Mouse (Mus musculus) cerebellum, adult 9-11 months (tissue): ENCODE data around the gene Gm21870.
"Not testable (repeated sequence)": the region's sequence is repeated elsewhere in the genome, so short reads cannot be mapped to it uniquely, and the experiment has no call there.

Source experiments
- DNase-seq: peaks from one replicate; pipeline ENCODE4 v3.0.0; 2022

Gene Gm21870

DNA sequence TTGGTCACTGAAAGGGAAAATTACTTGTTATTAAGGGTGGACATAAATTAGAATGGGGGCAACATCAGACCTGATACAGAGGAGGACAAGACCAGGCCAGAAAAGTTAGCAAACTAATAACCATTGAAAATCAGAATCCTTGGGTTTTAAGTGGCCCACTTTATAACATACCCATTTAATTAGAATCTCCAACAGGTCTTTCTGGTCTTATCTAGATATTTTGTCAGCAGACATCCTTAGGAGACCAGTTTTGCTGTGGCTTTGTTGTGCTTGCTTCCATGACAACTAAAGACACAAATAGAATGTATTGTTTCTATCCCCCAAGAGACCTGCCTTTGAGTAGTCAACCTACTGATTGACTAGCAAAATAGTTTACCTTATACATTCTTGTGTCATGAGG, at the start of gene Gm21870:
Gm21870 (minus strand) TSS at position 101 of the 400 bp plus-strand sequence.
- not testable (repeated sequence) for DNase-seq

DNA sequence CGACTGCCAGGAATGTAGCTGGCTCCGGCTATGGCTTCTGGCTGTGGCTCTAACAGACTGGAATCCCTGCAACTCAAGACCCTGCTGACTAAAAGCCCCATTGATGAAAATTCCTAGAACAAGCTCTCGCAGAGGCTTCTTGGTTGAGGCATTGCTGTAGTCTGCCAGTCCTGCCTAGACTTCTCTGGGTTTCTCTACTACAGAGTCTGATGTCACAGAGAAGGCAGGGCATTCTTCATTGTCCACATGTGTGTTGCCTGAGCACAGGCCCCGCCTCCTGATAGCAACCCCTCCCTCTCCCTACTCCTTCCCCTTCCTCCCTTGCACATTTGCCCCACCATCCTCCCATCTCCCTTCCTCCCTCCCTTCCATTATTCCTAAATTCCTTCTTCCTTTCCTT, 30.2 kb downstream of the Gm21870 start, which contains the start of gene Btbd35f6:
Btbd35f6 (minus strand) TSS at position 101 of the 400 bp plus-strand sequence.
- not testable (repeated sequence) for DNase-seq
